Mouse (Mus musculus): ENCODE results near the gene Rsad2. TPM values are rescaled to one million over a fixed set of nuclear protein-coding genes. Genes with fewer than 3 reads are reported as not detected.
A peak's percentile ranks its signal among the peaks of the same experiment; 100 is the strongest.
"Not testable (repeated sequence)": the region's sequence is repeated elsewhere in the genome, so short reads cannot be mapped to it uniquely, and the experiment has no call there.

The Rsad2 gene
- 1 to 10 TPM; 1.8 to 1.9 TPM for total RNA-seq (2021)
- long read RNA-seq, experiment 1, partial matches to known transcripts: 0 of 4 reads
- long read RNA-seq, experiment 1, other reads (novel, unspliced or antisense): 0 of 4 reads
- long read RNA-seq, experiment 2: 0 reads

DNA sequence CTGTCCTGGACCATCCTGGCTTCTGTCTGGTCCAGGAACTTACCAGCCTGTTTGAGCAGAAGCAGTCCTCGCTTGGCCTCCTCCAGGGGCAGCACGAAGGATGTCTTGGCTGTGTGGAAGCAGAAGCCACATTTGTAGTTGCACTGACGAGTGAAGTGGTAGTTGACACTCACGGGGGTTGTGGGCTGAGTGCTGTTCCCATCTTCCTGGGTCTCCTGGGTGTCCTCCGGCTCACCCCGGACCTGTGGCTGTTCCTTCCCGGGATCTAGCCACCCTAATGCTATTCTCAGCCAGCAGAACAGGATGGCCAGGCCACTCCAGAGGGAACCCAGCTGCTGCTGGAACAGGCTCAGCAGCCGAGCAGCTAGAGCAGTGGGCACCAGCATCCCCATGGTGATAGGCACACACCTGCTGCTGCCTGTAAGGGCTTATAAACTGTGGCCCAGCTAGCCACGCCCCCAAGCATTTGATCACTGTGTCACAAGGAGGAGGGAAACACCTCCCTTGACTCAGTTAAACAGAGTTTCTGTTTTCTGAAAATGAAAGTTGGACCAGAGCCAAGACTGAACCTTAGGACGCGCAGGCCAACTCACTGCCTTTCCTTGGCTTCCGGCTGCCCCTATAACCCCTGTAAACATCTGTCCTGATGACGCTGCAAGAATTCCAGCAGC lies at the start of gene Rsad2:
Gene Rsad2, minus strand, starts transcription at position 425 of the 671 bp plus-strand sequence.
- peak; percentile 35 to 51 for DNase-seq (ENCODE audit: low spot score in 2 of 2)

DNA sequence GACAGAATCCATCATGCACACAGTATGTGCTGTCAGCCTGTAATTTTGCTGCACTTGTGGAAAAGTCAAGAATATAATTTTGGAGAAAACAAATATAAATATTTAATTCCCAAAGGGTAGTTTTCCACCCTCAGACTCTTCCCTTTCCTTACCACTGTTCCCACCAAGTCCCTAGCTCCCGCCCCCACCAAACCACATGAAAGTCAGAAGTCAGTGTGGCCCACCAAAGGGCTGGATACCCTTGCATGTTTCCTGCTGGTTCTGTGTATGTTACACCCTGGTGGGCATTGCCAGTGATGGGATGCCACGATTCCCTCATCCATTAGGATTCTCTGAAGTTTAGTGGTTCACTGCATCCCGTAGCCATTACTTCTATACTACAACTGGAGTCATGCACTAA lies 44.8 kb upstream of the Rsad2 start:
- DNase-seq (ENCODE audit: low spot score in 2 of 2): no peak

DNA sequence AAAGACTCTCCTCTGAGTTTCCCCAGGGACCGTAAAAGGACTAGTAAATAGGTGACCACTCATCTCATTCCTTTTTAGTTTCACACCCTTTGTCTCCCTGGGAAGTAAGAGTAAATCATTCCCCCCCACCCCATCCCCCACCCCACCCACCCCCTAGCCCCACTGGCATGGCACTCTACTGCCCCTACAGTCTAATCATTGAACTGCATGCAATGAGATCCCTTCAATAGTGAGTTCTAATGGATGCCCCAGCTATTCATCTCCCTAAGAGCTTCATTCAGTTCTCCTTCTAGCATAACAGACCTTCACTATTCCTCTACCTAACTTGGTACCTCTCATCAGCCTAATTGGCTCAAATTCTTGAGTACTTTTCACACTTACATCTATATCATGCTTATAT lies 33.7 kb upstream of the Rsad2 start:
- no peak for DNase-seq (ENCODE audit: low spot score in 2 of 2)

DNA sequence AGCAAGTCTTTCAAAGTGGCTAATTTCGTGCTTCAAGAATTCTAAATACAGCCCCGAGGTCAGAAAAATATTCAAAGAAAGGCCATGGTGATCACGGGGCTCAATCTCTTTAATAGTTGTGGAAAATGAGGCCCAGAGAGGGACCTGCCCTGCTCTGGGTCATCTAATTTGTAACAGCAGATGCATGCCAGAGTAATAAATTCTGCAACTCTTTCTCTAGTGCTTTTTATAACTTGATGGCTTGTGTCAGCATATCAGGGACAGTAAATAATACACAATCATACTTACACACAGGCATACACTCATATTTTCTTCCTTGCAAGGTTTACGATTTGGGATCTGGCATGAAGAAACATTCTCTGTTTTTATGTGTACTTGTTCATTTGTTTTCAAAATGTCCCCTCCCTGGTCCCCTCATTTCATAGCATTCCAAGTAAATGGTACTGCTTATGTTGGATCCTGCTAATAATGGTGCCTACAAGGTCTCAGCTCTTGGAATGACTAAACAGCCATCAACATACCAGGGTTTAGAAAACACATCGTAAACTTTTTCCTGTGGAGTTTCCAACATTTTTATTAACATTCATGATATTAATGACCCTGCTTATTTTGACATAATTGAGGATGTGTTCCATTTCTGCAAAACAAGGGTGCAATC lies 32.5 kb upstream of the Rsad2 start:
- no peak for DNase-seq (ENCODE audit: low spot score in 2 of 2)

DNA sequence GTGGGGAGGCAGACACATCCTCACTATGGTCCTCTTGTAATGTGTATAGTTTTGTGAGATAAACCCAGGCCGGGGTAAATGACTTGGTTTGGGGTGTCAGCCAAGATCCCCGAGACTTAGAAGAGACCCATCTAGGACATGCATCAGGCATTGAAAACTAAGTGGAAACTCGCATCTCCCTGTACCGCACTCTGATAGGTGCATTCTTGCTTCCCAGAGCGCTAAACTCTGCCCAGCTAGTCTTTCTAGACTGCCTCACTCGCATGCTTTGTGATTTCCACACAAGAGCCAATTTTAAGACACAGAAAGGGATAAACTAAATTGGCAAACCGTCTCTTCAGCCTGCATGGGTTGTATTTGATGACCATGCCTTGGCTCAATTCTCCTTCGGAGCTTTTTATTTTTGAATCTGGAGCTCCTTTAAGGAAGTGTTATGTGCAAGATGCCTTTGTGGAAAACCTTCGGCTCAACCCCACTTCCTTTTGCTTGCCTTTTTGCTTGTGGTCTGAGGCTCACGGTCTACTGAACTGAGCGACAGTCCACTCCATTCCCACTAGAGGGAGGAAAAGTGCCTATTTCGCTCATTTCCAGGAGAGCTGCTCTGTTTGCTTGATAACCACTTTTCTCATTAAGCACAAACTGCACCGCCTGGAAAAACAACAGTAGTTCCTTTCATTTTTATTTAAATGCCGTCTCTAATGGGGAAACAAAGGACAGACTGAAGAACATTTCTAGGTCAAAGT lies 31.8 kb upstream of the Rsad2 start:
- peak in 1 of 2 experiments; percentile 30 for DNase-seq (ENCODE audit: low spot score in 2 of 2)

DNA sequence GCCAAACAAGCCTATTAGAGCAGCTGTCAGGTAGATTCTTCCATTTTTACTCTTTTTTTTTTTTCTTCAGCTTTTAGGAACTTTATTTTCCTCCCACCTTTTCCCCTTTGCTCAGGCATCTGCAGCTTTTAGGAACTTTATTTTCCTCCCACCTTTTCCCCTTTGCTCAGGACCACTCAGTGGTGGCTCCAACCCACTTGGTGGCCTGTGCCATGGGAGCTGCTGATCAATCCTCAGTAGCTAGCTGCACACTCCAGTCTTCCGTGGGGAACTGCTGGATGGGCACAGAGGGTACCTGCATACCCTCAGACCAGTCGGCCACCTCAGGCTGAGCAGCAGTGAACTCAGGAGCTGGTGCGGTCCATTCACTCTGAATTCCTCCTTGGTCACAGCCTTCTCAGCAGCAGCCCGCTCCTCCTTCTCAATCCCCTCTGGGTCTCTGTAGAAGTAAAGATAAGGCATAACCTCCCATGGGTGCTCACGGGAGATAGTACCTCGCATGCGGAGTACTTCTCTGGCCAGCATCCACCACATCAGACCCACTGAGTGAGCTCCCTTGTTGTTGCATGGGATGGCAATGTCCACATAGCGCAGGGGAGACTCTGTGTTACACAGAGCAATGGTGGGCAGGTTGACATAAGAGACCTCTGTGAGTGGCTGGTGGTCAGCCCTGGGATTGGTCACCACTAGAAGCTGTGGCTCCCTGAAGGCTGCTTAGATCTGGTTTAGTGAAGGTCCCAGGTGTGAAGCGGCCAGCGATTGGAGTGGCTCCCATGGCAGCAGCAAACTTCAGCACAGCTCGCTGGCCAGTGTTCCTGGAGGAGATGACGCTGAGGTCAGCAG lies 29.7 kb upstream of the Rsad2 start:
- not testable (repeated sequence) for DNase-seq (ENCODE audit: low spot score in 2 of 2)

DNA sequence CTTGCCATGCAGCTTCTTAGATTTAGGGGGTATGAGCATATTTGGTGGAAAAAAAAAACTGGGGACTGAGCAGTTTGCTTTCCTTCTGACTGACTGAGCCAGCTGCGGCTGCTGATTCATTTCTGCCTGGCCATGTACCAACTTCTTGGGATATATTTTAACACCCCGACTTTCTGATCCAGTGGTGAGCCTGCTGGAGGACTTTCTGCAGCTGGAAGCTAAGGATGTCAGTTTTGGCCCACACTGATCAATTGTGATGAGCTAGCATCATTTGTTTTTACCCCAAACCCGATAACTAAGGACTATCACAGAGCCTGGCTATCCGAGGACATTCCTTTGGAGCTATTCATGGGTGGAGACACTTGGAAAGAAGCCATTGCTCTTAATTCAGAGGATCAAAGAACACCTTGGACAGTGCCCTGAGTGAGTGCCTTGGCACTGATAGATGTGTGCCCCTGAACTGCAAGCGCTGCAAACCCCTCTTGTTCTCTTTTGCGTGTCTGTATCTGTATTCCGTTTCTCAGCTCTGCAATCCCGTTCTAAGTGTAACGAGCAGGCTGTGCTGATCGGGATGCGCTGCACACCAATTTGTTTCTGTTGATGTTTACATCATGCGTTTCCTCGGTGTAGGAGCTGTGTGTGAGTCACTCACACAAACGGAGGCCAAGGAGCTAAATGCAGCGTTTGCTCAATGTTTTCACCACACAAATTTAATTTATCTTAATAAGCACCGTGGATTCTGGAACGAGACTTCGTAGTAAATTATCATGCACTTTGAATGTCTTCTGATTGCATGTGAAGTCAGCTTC lies 22.1 kb upstream of the Rsad2 start:
- peak in 1 of 2 experiments; percentile 53 for DNase-seq (ENCODE audit: low spot score in 2 of 2)

DNA sequence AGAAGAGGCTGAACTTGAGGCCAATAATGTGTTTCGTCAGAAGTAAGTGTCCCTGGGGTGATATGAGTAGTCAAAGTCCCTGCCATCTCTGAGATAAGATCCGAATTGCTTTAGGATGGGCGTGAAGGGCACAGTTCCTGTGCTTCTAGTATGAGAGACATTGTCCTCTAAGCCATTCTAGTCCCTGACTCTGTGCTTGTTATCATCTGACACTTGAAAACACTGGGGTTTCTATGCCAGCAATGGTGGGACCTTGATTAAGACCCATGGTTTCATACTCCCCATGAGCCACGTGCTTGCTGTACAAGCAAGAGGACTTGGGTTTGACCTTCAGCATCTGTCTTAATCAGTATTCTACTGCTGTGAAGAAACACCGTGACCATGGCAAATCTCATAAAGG lies 20.9 kb upstream of the Rsad2 start:
- no peak for DNase-seq (ENCODE audit: low spot score in 2 of 2)

DNA sequence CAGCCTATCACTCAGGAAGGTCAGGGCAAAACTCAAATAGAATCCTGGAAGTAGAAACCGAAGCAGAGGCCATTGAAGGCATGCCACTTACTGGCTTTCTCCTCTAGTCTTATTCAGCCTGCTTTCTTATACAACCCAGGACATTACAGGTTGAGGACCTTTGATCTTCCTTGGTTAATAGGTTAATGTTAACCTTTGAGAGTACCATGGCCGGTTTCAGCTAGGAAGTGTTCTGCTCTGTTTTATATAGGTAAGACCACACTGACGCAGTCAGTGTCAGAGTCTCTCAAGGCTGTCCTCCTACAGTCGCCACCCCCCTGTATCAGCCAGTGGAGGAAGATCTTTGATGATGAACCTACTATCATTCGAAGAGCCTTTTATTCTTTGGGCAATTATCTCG lies 17.5 kb upstream of the Rsad2 start:
- DNase-seq (ENCODE audit: low spot score in 2 of 2): no peak

DNA sequence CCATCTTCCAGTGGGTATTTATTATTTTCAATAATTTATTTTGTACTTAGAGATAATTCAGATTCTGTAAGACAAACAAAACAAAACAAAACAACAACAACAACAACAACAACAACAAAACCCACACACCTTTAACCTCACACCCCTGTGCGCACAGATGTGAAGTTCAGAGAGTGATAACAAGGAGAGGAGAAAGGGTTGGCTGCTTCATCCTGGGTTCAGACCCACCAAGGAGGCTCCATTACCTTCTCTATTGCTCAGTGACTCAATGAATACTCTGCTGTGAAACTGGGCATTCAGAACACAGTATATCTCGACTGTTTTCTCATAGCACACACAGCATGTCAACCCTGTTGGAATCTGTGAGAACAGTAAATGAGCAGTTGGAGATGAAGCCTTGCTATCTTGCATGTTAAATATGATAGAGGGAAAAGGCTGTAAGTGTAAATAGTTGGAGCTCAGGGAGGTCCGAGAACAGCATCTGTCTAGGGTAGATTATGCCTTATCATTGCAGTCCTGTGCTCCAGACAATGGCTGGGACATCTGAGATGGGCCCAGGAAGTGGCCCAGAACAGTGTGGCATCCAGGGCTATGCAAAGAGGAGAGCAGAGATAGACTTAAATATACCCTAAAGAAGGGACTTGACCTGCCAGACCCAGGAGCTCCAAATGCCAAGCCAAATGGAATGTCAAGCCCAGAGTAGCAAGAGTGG lies 16.7 kb upstream of the Rsad2 start:
- DNase-seq (ENCODE audit: low spot score in 2 of 2): no peak

DNA sequence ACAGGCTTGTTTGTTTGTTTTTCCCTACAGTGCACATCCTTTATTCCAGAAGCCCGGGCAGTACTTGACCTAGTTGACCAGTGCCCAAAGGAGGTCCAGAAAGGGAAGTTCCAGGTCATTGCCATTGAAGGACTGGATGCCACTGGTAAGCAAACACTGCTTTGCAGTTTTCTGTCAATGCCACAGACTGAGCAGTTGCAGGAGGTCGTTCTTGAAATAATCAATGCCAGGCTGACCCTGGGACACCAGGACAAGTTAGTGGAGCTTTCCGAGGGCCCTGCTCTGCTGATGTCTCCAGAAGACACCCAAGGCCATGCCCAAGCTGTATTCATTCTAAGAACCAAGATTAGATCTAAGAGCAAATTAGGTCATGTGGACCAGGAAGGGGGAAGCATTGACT lies 15.1 kb upstream of the Rsad2 start:
- no peak for DNase-seq (ENCODE audit: low spot score in 2 of 2)

DNA sequence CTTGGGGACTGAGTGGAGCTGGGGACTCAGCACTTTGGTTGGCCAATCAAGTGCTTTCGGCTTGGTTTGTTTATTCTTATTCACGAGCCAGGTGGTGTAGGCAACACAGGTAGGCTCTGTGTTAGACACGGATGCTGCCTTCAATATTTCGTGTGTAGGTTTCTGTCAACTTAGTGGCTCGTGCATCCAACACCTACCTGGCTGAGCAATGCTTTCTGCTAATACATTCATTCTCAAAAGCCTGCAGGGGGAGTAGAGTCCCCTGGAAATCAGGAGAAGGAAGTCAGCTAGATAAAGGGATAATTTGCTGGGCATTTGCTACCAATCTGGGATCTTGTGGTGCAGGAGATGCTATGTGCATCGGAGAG lies 13.8 kb upstream of the Rsad2 start:
- no peak for DNase-seq (ENCODE audit: low spot score in 2 of 2)

DNA sequence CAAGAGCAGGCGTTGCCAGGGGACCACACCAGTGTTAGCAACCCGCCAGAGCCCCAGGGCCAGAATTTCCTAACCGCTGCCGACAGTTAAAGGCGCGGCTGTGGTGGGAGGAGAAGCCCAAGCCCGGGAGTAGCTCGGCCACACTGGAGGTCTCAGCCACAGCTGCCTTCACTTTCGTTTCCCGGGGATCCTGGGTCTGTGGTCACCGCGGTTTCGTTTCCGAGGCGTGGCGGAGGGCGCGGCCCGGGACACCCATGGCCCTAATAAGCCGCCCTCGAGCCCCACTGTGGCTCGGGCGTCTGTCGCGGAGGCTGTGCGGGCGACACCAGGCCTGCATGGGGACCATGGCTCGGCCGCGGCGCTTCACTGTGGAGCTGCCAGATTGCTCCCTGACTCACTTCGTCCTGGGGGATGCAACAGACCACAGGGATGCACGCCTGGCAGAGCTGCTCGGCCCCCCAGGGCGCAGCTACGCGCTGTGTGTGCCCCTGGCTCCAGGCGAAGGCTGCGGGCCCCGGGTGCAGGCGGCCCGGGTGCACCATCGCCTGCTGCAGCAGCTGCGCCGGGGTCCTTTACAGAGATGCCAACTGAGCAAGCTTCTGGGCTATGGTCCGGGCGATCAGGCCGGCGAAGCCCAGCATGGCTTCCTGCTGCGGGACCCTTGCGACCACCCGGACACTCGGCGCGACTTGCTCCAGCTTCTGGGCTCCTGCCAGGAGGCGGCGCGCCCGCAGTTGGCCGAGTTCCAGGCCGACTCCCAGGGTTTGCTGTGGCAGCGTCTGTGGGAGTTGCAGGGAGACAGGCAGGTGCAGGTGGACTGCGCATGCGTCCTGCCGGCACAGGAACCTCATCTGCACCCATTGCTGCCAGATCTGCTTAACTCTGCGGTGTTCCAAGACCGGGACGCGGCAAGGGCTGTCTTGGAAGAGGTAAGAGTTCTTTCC lies 13.1 kb upstream of the Rsad2 start, which contains the start of gene Cmpk2:
Gene Cmpk2, plus strand, starts transcription at position 107 of the 944 bp plus-strand sequence.
- peak; percentile 74 to 82 for DNase-seq (ENCODE audit: low spot score in 2 of 2)

DNA sequence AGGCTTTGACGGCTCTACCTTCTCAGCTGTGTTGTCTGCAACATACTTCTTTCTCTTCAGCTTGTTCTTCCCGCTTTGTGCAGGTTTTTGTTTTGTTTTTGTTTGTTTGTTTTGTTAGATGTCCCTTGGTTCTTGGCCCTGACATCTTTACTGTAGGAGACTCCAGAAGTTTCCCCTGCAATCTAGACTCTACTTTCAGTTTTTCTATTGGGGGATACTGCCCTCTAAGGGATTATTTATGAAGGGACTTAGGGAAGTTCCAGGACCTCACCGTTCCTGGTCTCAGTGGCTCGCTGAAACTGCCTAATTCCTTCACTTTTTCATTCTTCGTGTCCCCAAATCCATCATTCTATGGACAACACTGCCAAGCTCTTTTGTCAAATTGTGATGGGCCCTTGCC lies 9.3 kb upstream of the Rsad2 start:
- no peak for DNase-seq (ENCODE audit: low spot score in 2 of 2)

DNA sequence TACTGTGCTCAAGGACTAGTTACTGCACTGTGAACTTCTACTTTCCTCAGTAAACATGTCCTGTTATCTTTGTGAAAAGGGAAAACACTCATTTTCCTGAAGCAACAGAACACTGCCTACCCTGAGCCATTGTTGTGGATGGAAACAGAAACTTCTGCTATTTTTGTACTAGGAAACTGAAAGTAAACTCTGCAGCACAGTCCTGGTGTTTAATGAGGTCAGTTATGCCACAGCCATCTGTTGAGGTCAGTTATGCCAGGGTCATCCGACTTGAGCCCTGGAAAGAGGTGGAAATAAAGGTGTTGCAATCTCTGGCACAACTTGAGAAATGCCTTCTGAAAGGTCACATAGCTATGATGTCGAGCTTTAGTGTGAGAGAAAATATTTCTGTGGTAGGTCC lies 3.8 kb upstream of the Rsad2 start:
- DNase-seq (ENCODE audit: low spot score in 2 of 2): no peak

DNA sequence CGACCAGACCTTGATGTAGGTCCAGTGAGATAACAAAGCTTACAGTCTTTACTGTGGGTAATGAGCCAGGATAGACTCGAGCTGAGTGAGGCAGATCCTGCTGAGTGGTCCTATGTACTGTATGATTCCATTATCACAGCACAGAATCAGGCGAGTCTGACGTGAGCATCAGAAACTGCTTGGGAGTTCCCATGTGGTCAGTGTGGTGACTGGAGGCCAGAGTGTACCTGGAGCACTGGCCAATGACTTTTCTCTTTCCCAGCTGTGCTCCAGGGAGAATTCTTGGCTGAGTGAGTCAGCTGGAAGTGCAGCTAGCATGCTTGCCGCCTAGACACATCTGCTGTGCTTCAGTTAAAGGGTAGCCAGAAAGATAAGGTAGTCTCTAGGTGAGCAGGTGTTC lies 1.6 kb downstream of the Rsad2 start:
- no peak for DNase-seq (ENCODE audit: low spot score in 2 of 2)

DNA sequence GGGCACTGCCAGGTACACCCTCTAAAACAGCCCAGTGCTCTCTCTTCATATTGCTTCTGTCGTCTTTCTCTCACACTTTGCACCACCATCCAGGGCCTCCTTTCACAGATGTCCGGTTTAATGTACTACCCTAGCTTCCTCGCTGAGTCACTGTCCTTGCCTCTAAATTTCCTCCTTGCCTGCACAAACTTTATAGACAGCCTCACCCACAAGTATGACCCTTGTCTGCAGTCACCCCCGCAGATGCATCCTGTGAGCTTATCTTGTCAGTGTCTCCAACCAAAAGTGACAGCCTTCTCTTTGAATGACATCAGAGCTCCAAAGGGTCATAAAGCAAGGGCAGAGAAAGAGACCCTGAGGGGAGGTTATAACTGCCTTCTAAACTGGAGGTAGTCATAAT lies 3.3 kb downstream of the Rsad2 start:
- DNase-seq (ENCODE audit: low spot score in 2 of 2): no peak

DNA sequence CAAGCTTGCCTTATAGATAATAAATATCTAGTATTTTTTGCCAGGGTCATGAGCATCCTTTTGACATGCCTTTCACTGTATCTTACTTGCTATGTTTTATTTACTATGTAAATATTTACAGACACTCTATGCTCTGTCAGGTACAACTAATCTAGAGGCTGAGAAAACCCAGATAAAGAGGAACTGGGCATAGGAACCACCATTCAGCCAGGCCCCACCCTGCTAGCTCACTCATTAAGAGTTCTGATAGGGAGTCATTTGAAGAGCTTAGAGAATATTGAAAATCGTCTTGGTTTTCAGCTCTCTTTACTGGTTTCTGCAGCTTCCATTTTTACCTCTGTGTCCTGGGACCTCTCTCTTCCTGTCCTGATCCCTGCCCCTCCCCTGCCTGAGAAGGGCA lies 5.1 kb downstream of the Rsad2 start:
- DNase-seq (ENCODE audit: low spot score in 2 of 2): no peak

DNA sequence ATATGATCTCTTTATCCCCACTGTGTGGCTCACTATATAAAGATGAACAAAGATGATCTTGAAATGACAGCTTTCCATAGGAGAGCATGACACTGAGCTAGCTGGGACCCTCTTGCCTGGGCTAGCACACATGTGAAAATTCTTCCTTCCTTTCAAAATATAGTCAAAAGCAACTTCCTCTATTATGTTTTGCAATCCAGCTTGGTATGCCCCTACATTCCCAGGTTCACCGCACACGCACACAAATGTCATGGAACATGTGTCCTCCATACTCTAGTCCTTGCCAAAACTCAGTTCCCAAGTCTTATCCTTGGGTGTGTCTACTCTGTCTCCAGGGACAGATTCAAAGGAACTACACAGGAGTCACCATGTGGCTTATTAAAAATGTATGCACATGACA lies 6.8 kb downstream of the Rsad2 start:
- no peak for DNase-seq (ENCODE audit: low spot score in 2 of 2)

Data from gastrocnemius, postnatal 4 days (tissue).